Mouse (Mus musculus): ENCODE measurements at regions not wholly inside any gene's neighbourhood (a gene's known extent, or its start where the extent isn't known, plus 50 kb on each side); places are given as distances from the start of the nearest gene placed in this dataset.

DNA sequence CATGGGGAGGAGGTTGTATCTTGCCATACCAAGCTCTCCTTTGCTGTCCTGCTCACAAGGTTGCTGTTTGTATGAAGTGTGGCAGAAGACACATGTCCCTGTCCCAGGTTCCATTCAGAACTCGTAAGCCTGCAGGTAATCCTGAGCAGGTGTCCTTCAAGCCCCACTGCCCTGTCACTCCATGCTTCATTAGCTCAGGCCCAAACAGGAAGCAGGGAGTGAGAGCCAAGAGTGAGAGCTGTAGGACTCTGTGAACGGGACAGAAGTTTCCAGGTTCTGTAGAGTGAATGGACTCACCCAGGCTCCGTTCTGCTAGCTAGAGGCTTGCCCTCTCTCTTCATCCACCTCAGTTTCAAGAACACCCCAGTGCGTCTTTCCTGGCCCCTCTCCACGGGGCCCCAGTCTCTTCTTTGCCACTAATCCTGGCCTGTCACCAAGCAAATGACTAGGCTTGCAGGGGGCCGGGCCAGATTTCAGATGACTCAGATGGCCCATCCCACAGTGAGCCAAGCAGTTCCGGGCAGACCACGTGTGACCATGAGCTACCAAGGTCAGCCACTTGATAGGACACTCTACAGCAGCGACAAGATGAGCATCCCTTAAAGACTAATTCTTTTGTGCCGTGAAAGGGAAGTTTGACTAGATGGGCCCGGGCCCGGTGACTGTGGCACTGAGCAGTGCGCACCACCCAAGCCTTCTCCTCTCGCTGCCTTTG is 54.4 kb upstream of the Ubr2 start:
- DNase-seq (ENCODE audit: low spot score) = no peak

DNA sequence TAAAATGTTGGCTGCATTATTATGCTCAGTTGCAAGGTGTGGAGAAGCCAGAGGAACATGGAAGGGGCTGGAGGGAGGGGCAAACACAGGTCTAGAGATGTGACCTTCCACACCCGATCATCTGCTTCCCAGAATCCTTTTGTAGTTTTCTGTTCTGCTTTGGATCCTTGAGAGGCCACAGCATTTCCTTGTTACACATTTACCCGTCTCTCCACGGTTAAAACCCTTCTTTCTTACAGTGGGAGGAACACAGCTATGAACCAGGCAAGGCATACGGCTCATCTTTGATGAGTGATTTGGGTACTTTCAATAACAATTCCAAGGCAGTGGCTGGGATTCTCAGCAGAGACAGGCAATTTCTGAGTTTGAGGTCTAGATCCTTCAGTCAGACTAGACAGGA is 53.6 kb upstream of the Ubr2 start:
- DNase-seq (ENCODE audit: low spot score) = no peak

DNA sequence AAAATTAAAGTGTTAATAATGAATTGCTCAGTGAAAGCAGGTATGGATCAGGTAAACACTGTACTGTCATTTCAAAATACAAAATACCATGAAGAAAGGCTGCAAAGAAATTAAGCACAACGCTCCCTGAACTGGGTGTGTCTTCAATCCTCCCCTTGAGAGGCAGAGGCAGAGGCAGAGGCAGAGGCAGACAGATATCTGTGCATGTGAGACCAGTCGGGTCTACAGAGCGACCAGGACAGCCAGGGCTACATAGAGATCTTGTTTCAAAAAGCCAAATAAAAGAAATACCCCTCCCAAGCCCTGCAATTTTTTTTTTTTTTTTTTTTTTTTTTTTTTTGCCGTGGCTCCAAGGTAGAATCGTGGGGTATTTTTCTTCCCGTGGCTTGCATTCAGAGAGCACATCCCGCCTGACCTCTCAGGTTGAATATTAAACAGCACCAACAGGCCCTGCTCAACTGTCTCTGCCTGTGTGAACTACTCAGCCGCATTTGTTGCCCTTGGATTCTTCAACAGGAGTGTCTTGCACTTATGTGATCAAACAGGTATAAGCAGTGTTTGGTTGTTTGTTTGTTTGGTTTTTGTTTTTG is 50.8 kb upstream of the Ubr2 start:
- DNase-seq (ENCODE audit: low spot score) = no peak

All from testis, postnatal 10 days (tissue).